11 mouse cellular contexts compared by ENCODE assay signal in the genomic region with DNA sequence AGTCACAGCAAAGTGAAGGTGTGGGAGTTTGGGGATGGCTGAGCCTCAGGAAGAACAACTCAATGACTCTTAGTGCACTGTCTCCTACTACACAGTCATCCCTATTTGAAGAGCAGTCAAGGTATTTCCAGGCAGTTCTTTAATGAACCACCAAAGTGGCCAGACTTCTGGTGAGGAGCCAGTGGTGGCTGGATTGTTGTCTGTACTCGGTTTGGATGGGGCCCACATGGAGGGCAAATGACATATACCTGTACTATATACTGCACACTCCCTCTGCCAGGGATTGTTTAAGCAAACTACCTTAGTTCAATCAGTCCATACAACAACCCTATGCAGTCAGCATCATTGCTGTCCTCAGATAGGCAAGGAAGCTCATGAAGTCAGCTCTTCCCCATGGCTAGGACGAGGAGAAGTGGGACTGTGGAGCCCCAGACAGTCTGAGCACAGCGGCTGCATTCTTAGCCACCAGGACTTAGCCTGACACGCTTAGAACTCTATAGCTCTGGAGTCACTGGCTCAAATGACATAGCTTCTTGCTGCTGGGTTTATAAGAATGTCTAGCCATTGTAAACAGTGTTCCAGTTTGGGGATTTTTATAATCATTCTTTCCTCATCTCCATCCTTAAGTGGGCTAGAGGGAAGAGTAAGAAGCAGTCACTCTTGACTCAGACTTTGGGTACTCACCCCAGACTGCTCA.
DNase-seq lines count a peak whose midpoint lies in the region; ATAC-seq lines count a peak whose summit lies in the region.
"Had no signal": no experiment of that assay in that cellular context is flagged by ENCODE, and none has a peak within 500 bp of the region (broad histone marks: within the 10 kb centered on the region; RNA-seq: fewer than 3 reads in every experiment).

No protein-coding gene starts in this region.

- H3K4me2 ChIP-seq in lung, embryonic 16.5 days (ENCODE audit: low read depth, low read length), result no peak overlapping the region
- no peak overlapping the region for H3K4me2 ChIP-seq in forebrain, embryonic 16.5 days (ENCODE audit: low read length)
- H3K4me2 ChIP-seq in stomach, embryonic 14.5 days (replicated peaks; ENCODE audit: low read depth, low read length), result no peak overlapping the region

- H3K4me3 ChIP-seq in heart, embryonic 10.5 days, result no peak overlapping the region
- no peak overlapping the region for H3K4me3 ChIP-seq in lung, embryonic 16.5 days (ENCODE audit: low read length)
- no peak overlapping the region for H3K4me3 ChIP-seq in forebrain, embryonic 16.5 days (replicated peaks; ENCODE audit: low read length)
- H3K4me3 ChIP-seq in stomach, embryonic 14.5 days (ENCODE audit: low read depth, low read length), result no peak overlapping the region

- no peaks in the 10 kb centered on the region for H3K36me3 ChIP-seq in heart, embryonic 10.5 days
- no peaks in the 10 kb centered on the region for H3K36me3 ChIP-seq in lung, embryonic 16.5 days (ENCODE audit: control insufficient read depth, insufficient read depth, low read length)
- H3K36me3 ChIP-seq in forebrain, embryonic 16.5 days (ENCODE audit: control insufficient read depth, insufficient read depth), result no peaks in the 10 kb centered on the region
- no peaks in the 10 kb centered on the region for H3K36me3 ChIP-seq in stomach, embryonic 14.5 days (ENCODE audit: control insufficient read depth, insufficient read depth, low read length)

- peak overlapping the region; percentile 64; the same call in 1 of the 2 replicates for H3K27ac ChIP-seq in heart, embryonic 10.5 days
- peak overlapping the region; percentile 80 for H3K27ac ChIP-seq in lung, embryonic 16.5 days (ENCODE audit: low read length)
- peak overlapping the region; percentile 84 for H3K27ac ChIP-seq in forebrain, embryonic 16.5 days (ENCODE audit: low read length)
- H3K27ac ChIP-seq in stomach, embryonic 14.5 days (ENCODE audit: low read length), result peak overlapping the region; percentile 92
- H3K27ac ChIP-seq: liver, embryonic 14.5 days had no signal

- no peak overlapping the region for H3K9ac ChIP-seq in lung, embryonic 16.5 days (ENCODE audit: low read length)
- H3K9ac ChIP-seq in forebrain, embryonic 16.5 days (replicated peaks; ENCODE audit: low read depth, low read length), result no peak overlapping the region
- H3K9ac ChIP-seq in stomach, embryonic 14.5 days (replicated peaks; ENCODE audit: low read depth, low read length), result no peak overlapping the region
- H3K9ac ChIP-seq: liver, embryonic 14.5 days had no signal

- no peaks in the 10 kb centered on the region for H3K27me3 ChIP-seq in heart, embryonic 10.5 days (ENCODE audit: insufficient read depth, poor library complexity, severe bottlenecking)
- H3K27me3 ChIP-seq in lung, embryonic 16.5 days (ENCODE audit: control insufficient read depth, insufficient read depth, low read depth, low read length), result no peaks in the 10 kb centered on the region
- no peaks in the 10 kb centered on the region for H3K27me3 ChIP-seq in forebrain, embryonic 16.5 days (replicated peaks; ENCODE audit: control insufficient read depth, insufficient read depth, low read length)
- H3K27me3 ChIP-seq in stomach, embryonic 14.5 days (ENCODE audit: control insufficient read depth, insufficient read depth, low read length), result no peaks in the 10 kb centered on the region

- H3K9me3 ChIP-seq in heart, embryonic 10.5 days, result no peaks in the 10 kb centered on the region
- H3K9me3 ChIP-seq in lung, embryonic 16.5 days (ENCODE audit: control insufficient read depth, low read length), result no peaks in the 10 kb centered on the region
- no peaks in the 10 kb centered on the region for H3K9me3 ChIP-seq in forebrain, embryonic 16.5 days (ENCODE audit: control insufficient read depth, low read length)
- H3K9me3 ChIP-seq in stomach, embryonic 14.5 days (ENCODE audit: control insufficient read depth, low read depth, low read length), result no peaks in the 10 kb centered on the region

- peak; percentile 36 for ATAC-seq in lung, embryonic 16.5 days (ENCODE audit: low read depth)
- no peak for ATAC-seq in forebrain, embryonic 16.5 days
- ATAC-seq in stomach, embryonic 14.5 days (ENCODE audit: insufficient number of reproducible peaks, insufficient read depth, low FRiP score, low read depth), result no peak
- no peak for ATAC-seq in megakaryocyte, adult 5-6 weeks (ENCODE audit: poor library complexity, severe bottlenecking)

- no peak for DNase-seq in heart, embryonic 10.5 days (ENCODE audit: low spot score)
- no peak for DNase-seq in heart, adult 9 months (ENCODE audit: low spot score in 2 of 2)
- no peak for DNase-seq in lung, postnatal 14 days
- DNase-seq in left cerebral cortex, postnatal 10 days (ENCODE audit: extremely low spot score in 1 of 2, low spot score in 2 of 2), result no peak
- DNase-seq: right cerebral cortex, adult 18-20 months; thymus, adult 2 months had no signal

- intact Hi-C loops in left cerebral cortex, postnatal 10 days (cut with DNase I), result no loop called here

- H3K4me1 ChIP-seq in heart, embryonic 10.5 days, result peaks cover 24% of the 10 kb centered on the region
- peaks cover 39% of the 10 kb centered on the region for H3K4me1 ChIP-seq in lung, embryonic 16.5 days (replicated peaks; ENCODE audit: control insufficient read depth, insufficient read depth, low read length)
- peaks cover 22% of the 10 kb centered on the region for H3K4me1 ChIP-seq in forebrain, embryonic 16.5 days (replicated peaks; ENCODE audit: control insufficient read depth, insufficient read depth, low read length)
- H3K4me1 ChIP-seq in stomach, embryonic 14.5 days (ENCODE audit: control insufficient read depth, insufficient read depth, low read length), result peaks cover 23% of the 10 kb centered on the region

- 70% methylated on average over 4 of the region's 4 CpGs for WGBS in heart, embryonic 10.5 days
- WGBS in lung, embryonic 16.5 days, result 47% methylated on average over 4 of the region's 4 CpGs
- 74% methylated on average over 4 of the region's 4 CpGs for WGBS in forebrain, embryonic 16.5 days
- 50% methylated on average over 4 of the region's 4 CpGs for WGBS in stomach, embryonic 14.5 days
